Mouse (Mus musculus): ENCODE data around the gene Ehbp1. TPM values are rescaled to one million over a fixed set of nuclear protein-coding genes. Genes with fewer than 3 reads are reported as not detected.

Ehbp1 gene
- polyA plus RNA-seq, 1 experiment from 2014 or later = 7.9 TPM

DNA sequence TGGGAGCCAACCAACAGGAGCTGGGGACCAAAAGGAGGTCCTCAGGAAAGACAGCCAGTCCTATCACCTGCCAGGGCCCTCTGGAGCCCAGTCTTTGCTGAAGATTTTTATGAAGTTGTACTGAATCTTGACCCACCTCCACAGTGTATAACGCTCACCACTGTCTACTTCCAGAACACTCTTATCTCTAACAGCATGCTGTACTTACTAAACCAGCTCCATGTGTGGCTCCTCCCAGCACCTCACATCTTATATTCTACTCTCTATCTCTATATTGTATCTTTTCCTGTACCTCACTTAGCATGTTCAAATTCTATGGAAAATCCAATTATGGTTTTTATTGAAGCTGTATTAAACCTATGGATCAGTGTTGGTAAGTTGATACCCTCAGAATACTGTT lies 163.5 kb downstream of the Ehbp1 start:
- 100% methylated on average over 1 of the region's 1 CpGs for WGBS
- H3K27me3 ChIP-seq (ENCODE audit: low read depth, poor library complexity, severe bottlenecking) = no peaks in the 10 kb centered on the region
- DNase-seq (ENCODE audit: low spot score) = no peak
- no peak overlapping the region for H3K27ac ChIP-seq
- no peaks in the 10 kb centered on the region for H3K9me3 ChIP-seq (replicated peaks)
- no peaks in the 10 kb centered on the region for H3K4me1 ChIP-seq
- H3K36me3 ChIP-seq = no peaks in the 10 kb centered on the region
- no peak overlapping the region for H3K4me3 ChIP-seq

GRCm38 (mm10) chr11:22174311-22174710 lies 167.8 kb downstream of the Ehbp1 start:
- Histone ChIP-seq H3K4me1 (no peaks in the 10 kb centered on the region), H3K27me3 (ENCODE audit: low read depth, poor library complexity, severe bottlenecking) (no peaks in the 10 kb centered on the region), H3K36me3 (no peaks in the 10 kb centered on the region), H3K4me3 (no peak overlapping the region), H3K9me3 (replicated peaks) (no peaks in the 10 kb centered on the region), H3K27ac (no peak overlapping the region)
- no peak for DNase-seq (ENCODE audit: low spot score)
- 94% methylated on average over 3 of the region's 3 CpGs for WGBS

DNA sequence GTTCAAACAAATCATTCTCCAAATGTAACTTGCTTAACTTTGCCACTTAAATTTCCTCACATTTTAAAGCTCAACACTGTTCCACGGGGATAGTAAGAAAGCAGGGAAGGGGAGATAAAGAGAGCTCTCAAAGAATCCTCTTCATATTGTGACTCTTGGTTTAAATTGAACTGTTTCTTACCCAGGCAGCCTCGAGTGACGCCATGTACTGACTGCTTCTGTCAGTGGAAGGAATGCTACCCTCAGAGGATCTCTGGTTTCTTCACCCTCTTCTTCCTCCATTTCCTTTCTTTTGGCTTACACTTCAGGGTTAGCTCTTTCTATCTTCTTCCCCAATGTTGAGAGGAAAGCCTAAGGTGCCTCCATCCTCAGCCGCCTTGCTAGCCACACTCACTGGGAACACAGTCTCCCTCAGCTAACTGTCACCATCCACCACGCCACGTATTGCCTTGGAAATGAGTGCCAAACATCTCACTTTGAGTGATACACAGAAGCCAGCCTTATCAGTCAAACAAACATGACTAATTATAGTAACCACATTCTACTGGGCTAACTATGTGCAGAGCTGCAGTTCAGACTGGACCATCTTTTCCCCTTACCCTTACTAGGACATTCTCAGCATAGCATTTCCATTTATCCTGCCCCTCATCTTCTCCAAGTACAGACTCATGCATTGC lies 171.0 kb downstream of the Ehbp1 start:
- Histone ChIP-seq H3K4me1 (no peaks in the 10 kb centered on the region), H3K36me3 (0 out of 2 replicates have a peak, but pooled peaks cover 5% of the 10 kb centered on the region), H3K9me3 (replicated peaks) (no peaks in the 10 kb centered on the region), H3K4me3 (no peak overlapping the region), H3K27me3 (ENCODE audit: low read depth, poor library complexity, severe bottlenecking) (no peaks in the 10 kb centered on the region), H3K27ac (no peak overlapping the region)
- WGBS = 93% methylated on average over 6 of the region's 6 CpGs
- DNase-seq (ENCODE audit: low spot score) = no peak

GRCm38 (mm10) chr11:22157882-22158281 lies 184.2 kb downstream of the Ehbp1 start:
- Histone ChIP-seq H3K4me3 (no peak overlapping the region), H3K27me3 (ENCODE audit: low read depth, poor library complexity, severe bottlenecking) (no peaks in the 10 kb centered on the region), H3K27ac (no peak overlapping the region), H3K9me3 (replicated peaks) (no peaks in the 10 kb centered on the region), H3K36me3 (no peaks in the 10 kb centered on the region), H3K4me1 (no peaks in the 10 kb centered on the region)
- no peak for DNase-seq (ENCODE audit: low spot score)
- 95% methylated on average over 4 of the region's 4 CpGs for WGBS

DNA sequence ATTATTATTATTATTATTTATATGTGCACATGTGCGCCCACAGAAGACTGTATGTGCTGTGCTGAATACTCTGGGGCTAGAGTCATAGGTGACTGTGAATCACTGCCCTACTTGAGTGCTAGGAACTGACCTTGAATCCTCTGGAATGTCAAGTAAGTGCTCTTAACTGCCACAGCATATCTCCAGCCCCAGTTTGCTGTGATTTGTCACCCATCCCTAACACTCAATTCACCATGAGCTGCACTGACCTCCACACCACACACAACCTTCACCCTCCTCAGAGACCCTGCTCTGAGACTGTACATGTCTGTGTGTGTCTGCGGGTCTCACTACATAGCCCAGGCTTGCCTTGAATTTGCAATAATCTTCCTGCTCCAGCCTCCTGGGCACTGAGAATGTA lies 185.9 kb downstream of the Ehbp1 start:
- WGBS = 89% methylated on average over 2 of the region's 2 CpGs
- Histone ChIP-seq H3K4me3 (no peak overlapping the region), H3K4me1 (no peaks in the 10 kb centered on the region), H3K9me3 (replicated peaks) (no peaks in the 10 kb centered on the region), H3K27ac (no peak overlapping the region), H3K36me3 (no peaks in the 10 kb centered on the region), H3K27me3 (ENCODE audit: low read depth, poor library complexity, severe bottlenecking) (no peaks in the 10 kb centered on the region)
- DNase-seq (ENCODE audit: low spot score) = no peak

DNA sequence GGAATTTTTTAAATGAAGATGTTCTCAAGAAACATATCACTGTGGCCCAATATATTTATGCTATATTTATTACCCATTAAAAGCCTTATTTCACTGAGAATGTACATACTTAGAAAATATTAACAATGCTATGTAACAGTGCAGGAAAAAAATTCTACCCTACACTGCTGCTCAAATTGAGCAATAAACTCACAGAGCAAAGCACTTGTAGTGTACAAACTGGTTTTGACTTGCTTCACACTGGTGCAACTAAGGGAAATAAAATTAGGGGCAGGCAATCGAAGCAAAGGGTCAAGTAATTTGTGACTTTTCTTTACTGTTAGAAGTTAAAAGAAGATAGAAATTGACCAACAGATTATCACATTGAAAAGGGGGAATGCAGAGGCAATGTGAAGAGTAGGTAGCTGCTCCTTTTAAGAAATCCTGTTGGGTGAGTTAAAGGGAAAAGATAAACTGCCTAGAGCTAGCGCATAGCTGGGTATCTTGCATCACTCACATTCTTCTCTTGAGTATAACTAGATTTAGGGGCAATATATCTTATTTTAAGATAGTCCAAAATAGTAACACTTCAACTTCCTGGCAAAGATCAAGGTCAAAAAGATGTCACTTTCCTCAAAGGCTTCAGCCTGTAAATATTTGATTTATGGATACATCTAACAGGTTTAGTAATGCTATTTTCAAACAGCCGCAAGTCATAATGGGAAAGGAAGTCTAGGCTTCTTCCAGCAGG lies 186.6 kb downstream of the Ehbp1 start:
- DNase-seq (ENCODE audit: low spot score) = no peak
- no peak overlapping the region for H3K27ac ChIP-seq
- 81% methylated on average over 3 of the region's 3 CpGs for WGBS

DNA sequence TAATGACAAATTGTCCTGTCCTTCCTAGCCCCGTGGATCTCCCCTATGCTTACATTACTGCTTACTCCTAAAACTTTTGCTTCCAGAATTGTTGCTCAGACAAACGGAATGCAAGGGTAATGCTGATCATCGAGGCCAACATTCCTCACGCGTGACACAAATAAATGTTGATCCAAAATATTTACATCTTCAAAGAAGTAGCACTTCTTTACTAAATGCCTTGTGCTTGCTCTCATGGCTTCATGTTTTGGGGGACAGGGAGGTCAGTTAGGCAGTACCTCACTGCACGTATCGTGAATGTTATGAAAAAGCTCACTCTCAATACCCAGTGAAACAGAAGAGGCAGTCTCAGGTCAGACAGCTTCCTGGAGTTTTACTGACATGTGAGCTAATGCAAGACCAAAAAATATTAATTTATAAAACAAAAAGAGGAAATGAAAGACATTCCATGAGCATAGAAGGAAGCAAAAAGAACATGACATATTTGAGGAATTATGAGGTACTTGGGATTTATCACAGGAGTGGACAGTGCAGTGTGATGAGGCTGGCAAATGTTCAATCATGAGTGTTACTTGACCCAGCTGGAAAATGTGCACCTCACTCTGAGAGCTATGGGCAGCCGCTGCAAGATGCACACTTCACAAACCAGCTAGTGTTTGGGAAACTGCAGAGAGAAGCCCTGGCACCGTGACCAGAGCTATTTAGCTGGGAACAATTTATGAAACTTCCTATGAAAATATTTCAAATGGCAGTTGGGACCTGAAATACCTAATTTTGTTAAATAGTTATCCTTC lies 187.4 kb downstream of the Ehbp1 start:
- no peaks in the 10 kb centered on the region for H3K27me3 ChIP-seq (ENCODE audit: low read depth, poor library complexity, severe bottlenecking)
- H3K9me3 ChIP-seq (replicated peaks) = no peaks in the 10 kb centered on the region
- 91% methylated on average over 9 of the region's 9 CpGs for WGBS
- no peaks in the 10 kb centered on the region for H3K4me1 ChIP-seq
- DNase-seq (ENCODE audit: low spot score) = no peak
- no peak overlapping the region for H3K4me3 ChIP-seq
- H3K27ac ChIP-seq = no peak overlapping the region
- H3K36me3 ChIP-seq = no peaks in the 10 kb centered on the region

More for the DNA sequence above, 186.6 kb downstream of the Ehbp1 start:
- no peak overlapping the region for H3K4me3 ChIP-seq
- no peaks in the 10 kb centered on the region for H3K36me3 ChIP-seq
- no peaks in the 10 kb centered on the region for H3K9me3 ChIP-seq (replicated peaks)
- H3K4me1 ChIP-seq = no peaks in the 10 kb centered on the region
- H3K27me3 ChIP-seq (ENCODE audit: low read depth, poor library complexity, severe bottlenecking) = no peaks in the 10 kb centered on the region

DNA sequence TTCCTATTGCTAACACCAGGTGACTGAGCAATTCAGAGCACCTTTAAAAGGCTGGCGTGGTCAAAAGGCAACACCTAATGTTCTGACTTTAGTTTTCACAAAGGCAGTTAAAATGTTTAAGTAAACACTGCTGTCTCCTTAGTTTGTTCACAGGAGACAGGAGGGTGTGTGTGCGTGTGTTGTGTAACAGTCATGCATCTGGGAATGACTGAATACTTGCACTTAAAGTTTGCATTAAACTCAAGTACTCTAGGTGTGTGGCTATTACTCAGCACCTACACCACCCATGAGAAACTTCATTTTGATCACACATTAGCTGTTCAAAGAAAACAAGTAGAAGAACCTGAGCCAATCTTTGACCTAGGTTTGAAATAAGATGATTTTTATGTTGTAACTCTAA lies 201.4 kb downstream of the Ehbp1 start:
- WGBS = 80% methylated on average over 2 of the region's 2 CpGs
- no peak overlapping the region for H3K4me3 ChIP-seq

DNA sequence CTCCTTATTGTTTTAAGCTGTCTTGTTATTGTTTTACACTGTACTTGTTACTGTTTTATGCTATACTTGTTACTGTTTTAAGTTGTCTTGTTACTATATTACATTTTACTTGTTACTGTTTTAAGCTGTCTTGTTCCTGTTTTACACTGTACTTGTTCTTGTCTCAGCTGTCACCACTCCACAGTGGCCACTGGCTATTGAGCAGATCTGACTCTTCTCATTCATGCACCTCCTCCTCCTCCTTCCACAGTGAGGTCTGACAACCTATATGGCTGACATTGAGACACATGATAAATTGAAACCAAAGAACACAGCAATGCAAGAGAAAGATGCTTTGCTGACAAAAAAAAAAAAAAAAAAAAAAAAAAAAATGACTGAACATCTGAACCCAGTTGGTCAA lies 203.6 kb downstream of the Ehbp1 start:
- Histone ChIP-seq H3K4me1 (no peaks in the 10 kb centered on the region), H3K27ac (no peak overlapping the region), H3K4me3 (no peak overlapping the region), H3K36me3 (no peaks in the 10 kb centered on the region), H3K9me3 (replicated peaks) (no peaks in the 10 kb centered on the region), H3K27me3 (ENCODE audit: low read depth, poor library complexity, severe bottlenecking) (no peaks in the 10 kb centered on the region)
- no peak for DNase-seq (ENCODE audit: low spot score)

More for the DNA sequence above, 201.4 kb downstream of the Ehbp1 start:
- Histone ChIP-seq H3K27me3 (ENCODE audit: low read depth, poor library complexity, severe bottlenecking) (no peaks in the 10 kb centered on the region), H3K9me3 (replicated peaks) (no peaks in the 10 kb centered on the region), H3K4me1 (no peaks in the 10 kb centered on the region), H3K36me3 (no peaks in the 10 kb centered on the region), H3K27ac (no peak overlapping the region)
- DNase-seq (ENCODE audit: low spot score) = no peak

DNA sequence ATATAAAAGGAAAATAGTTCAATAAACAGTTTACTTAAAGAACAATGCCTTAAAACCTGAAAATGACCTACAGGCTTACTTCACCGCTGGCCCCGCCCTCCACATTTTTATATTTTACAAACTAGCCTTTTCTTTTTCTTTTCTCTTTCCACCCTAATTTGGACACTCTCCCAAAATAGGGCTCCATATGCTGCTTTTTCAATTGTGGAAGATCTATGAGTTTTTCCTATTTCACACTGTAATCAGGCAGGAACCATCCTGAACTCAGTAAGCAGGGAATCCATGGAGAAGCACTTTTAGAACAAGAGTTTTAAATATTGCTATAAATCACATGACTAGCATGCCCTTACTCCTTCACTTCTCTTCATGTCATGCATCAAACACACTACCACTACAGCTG lies 216.9 kb downstream of the Ehbp1 start:
- no peaks in the 10 kb centered on the region for H3K27me3 ChIP-seq (ENCODE audit: low read depth, poor library complexity, severe bottlenecking)
- H3K36me3 ChIP-seq = no peaks in the 10 kb centered on the region
- H3K27ac ChIP-seq = no peak overlapping the region
- H3K4me1 ChIP-seq = no peaks in the 10 kb centered on the region
- no peaks in the 10 kb centered on the region for H3K9me3 ChIP-seq (replicated peaks)
- DNase-seq (ENCODE audit: low spot score) = no peak
- 99% methylated on average over 2 of the region's 2 CpGs for WGBS
- H3K4me3 ChIP-seq = no peak overlapping the region

- Histone ChIP-seq H3K36me3 (no peaks in the 10 kb centered on the region), H3K27ac (no peak overlapping the region), H3K9me3 (replicated peaks) (no peaks in the 10 kb centered on the region), H3K27me3 (ENCODE audit: low read depth, poor library complexity, severe bottlenecking) (no peaks in the 10 kb centered on the region), H3K4me1 (no peaks in the 10 kb centered on the region), H3K4me3 (no peak overlapping the region)
- no peak for DNase-seq (ENCODE audit: low spot score)
- 91% methylated on average over 3 of the region's 3 CpGs for WGBS
These were observed 223.2 kb downstream of the Ehbp1 start for GRCm38 (mm10) chr11:22118853-22119252.

- Histone ChIP-seq H3K9me3 (replicated peaks) (no peaks in the 10 kb centered on the region), H3K27me3 (ENCODE audit: low read depth, poor library complexity, severe bottlenecking) (no peaks in the 10 kb centered on the region), H3K4me3 (no peak overlapping the region), H3K27ac (no peak overlapping the region), H3K36me3 (no peaks in the 10 kb centered on the region), H3K4me1 (no peaks in the 10 kb centered on the region)
- no peak for DNase-seq (ENCODE audit: low spot score)
- WGBS = 94% methylated on average over 3 of the region's 3 CpGs
These were observed 229.9 kb downstream of the Ehbp1 start for GRCm38 (mm10) chr11:22112161-22112560.

GRCm38 (mm10) chr11:22089346-22089745 lies 252.7 kb downstream of the Ehbp1 start:
- DNase-seq (ENCODE audit: low spot score) = no peak
- 91% methylated on average over 8 of the region's 8 CpGs for whole genome bisulfite sequencing

More at GRCm38 (mm10) chr11:22089346-22089745, 252.7 kb downstream of the Ehbp1 start:
- Histone ChIP-seq H3K36me3 (no peaks in the 10 kb centered on the region), H3K27ac (no peak overlapping the region), H3K4me1 (no peaks in the 10 kb centered on the region), H3K27me3 (ENCODE audit: low read depth, poor library complexity, severe bottlenecking) (no peaks in the 10 kb centered on the region), H3K4me3 (no peak overlapping the region), H3K9me3 (replicated peaks) (no peaks in the 10 kb centered on the region)
